Mouse (Mus musculus) layer of hippocampus, adult 9-11 months (tissue): Measurements from ENCODE around the gene Dnajc19.
"Not testable (repeated sequence)": the region's sequence is repeated elsewhere in the genome, so short reads cannot be mapped to it uniquely, and the experiment has no call there.

Source experiments
- DNase-seq: peaks from one replicate; pipeline ENCODE4 v3.0.0; 2022

The Dnajc19 gene

DNA sequence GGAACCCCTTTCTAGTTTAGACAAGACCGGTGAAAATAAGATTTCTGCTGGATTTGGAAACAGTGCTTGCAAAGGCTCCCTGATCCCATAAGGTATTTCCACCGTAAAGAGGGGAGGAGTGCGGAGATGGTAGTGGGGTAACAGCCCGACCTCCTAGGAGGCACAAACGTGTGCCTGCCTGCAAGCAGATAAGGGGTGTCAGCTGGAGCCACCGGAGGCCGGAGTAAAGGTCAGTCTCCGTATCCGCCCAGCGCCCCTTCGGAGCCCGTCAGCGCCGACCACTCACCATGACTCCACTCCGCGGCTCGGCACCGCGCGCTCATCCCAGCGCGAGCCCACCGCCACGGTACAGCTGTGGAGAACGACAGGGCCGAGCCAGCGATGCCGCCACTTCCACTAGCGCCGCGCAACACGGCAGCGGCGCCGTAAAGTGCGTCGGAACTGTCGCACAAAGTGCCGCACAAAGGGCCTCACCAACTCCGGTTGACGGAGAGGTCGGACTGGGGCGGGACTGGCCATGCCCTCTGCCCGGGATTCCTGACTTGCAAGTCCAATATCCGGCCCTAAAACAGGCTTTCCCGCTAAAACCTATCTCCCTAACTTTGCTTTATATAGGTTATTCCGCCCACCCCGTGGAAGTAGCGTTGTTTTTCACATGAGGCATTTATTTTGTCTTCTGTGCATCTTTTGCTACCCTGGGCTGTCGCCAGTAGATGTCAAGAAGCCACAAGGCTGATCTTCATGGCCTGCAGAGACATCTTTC is at the start of gene Dnajc19:
Dnajc19 (minus strand) TSS at position 422 of the 763 bp plus-strand sequence.
- peak; percentile 94 for DNase-seq

DNA sequence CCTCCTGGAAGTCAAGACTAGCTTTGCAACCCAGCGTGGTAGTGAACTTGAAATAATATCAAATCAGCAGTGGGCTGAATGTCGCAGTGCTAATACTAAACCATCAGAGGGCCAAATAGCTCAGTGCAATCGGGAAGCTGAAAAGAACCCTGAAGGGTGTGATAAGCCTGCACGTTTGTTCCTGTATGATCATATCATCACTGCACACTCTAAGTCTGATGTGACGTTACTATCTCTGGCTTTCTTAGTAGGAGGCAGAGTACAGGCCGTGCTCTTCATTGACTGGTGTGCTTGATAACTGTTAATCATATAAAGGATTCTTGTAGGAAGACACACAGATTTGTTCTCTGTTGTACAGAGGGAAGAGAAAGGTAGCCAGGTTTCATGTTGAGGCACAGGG is 48.8 kb upstream of the Dnajc19 start:
- no peak for DNase-seq

DNA sequence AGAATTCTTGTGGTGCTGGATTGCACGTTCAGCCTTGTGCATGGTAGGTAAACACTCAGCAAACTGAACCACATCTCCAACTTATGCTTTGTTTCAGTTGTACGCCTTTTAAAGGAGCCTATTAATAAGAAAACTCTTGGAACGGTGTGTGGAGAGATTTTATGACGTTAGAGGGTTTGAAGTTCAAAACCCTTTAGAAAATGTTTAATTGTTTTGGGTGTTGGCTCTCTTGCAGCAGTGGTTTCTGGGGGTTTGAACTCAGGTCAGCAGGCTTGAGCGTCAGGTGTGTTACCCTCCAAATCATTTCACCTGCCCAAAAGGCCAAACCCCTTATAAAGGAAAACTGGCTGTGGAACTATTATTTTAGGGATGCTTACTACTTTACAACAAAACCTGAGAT is 40.2 kb upstream of the Dnajc19 start:
- no peak for DNase-seq

DNA sequence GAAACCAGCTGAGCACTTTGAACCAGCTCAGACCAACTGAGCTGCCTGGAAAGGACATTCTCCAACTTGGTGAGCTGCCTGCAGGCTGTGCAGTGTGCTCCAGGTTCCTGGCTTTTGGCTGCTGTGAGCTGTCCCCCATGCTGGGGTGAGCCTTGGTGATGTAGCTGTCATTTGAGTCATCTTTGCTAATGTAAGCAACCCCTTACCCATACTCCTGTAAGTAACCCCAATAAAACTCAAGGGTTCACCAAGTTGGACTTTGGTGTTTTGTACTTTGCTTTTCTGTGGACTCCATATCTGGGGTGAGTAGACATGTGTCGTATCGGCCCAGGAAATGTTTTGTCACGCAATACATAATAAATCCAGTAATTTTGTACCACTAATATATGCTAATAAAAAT is 39.7 kb upstream of the Dnajc19 start:
- DNase-seq, result no peak

DNA sequence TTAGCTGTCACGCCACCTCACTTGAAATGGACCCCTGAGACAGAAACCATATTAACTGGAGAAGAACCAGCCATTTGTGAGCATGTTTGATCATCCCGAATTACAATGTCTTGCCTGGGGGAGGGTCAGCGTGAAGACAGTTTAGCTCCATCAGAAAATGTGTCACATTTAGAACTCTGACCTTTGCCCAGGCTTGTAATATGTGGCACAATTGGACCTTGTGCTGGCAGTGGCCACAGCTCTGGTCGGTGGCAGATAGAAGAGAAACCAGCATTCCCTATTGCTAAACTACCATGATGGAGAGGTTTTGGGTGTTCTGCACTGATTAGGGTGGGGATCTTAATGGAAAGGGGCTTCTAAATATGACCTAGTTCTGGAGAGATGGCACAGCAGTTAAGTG is 38.7 kb upstream of the Dnajc19 start:
- DNase-seq, result no peak

DNA sequence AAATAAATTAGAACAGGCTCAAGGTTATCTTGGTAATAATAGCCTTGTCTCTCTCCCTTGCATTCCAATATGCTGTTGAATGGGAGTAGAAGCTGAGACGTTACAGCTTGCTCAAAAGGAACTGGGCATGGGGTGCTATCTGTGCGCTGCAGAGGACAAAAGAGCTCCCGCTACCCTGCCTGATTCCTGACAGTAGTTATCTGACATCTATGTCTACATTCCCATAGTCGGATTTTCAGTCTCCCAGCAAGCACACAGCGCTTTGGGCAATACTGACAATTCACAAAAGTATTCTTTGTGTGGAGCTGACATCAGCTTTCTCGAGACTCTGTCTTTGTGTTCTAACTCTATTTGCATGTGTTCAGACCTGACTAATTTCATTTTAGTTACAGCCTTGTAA is 34.7 kb upstream of the Dnajc19 start:
- DNase-seq, result peak; percentile 42

DNA sequence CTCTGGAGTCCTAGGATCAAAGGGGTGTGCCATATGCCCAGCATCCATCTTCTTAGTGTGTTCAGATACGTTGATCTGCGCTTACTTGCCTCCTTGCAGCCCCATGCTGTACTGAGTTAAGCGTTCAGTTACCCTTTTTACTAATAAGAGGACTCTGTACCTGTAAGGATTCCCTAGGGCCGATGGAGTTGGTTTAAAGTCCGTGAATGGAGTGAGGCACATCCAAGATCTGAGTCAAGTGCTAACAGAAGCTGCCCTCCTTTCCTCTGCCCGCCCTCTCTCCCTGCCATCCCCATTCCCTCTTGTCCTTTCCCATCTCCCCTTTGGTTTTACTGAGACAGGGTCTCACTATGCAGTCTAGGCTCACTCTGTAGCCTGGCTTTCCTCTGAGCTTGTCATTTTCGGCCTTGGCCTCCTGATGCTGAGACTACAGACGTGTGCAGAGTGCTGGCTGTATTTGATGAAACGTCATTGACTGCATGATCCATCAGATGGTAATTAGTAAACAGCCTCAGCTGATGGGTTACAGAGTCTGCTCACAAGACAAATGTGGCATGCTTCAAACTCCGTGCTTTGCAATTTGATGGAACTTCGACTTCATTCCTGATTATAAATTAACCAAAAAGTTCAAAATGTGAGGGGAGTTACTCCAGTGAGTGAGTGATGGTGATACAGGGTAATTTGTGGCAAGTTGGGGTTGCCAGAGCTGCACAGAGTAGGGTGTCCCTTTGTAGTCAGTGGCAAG is 31.0 kb upstream of the Dnajc19 start:
- peak; percentile 7 for DNase-seq

DNA sequence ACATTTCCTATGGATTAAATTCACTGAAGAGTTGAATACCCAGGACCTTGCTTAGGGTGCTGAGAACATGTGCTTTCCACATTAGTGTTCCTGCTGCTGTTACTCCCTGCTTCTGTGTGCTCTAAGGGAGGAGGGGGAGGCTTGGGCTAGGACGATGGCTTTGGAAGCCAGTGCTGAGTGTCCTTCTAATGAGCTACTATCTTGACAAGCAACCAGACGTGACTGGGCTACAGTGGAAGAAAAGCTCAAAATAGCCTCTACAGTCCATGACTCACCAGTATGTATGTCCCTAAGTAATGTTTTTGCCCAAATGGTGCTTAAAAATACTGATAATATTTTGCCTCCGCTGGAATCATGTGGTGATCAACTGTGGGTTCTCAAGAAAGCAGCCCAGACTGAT is 26.5 kb upstream of the Dnajc19 start:
- DNase-seq, result no peak

DNA sequence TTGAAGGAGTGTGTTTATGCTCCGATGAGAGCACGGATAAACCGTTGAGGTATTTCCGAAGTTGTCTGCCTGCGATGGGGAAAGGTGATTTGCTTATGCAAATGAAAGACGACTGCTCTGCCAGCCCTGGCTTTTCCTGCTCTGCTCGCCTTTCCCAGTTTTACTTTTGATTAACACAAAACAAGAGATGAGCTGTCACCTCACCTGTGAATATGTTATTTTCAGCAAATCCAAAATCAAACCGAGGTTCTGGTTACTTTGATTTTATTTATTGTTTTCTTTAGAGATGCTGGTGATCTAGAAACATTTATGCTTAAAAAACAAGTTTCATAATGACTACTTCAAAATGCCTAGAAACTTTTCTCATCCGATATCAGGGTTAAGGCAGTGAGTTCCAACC is 25.3 kb upstream of the Dnajc19 start:
- DNase-seq, result no peak

DNA sequence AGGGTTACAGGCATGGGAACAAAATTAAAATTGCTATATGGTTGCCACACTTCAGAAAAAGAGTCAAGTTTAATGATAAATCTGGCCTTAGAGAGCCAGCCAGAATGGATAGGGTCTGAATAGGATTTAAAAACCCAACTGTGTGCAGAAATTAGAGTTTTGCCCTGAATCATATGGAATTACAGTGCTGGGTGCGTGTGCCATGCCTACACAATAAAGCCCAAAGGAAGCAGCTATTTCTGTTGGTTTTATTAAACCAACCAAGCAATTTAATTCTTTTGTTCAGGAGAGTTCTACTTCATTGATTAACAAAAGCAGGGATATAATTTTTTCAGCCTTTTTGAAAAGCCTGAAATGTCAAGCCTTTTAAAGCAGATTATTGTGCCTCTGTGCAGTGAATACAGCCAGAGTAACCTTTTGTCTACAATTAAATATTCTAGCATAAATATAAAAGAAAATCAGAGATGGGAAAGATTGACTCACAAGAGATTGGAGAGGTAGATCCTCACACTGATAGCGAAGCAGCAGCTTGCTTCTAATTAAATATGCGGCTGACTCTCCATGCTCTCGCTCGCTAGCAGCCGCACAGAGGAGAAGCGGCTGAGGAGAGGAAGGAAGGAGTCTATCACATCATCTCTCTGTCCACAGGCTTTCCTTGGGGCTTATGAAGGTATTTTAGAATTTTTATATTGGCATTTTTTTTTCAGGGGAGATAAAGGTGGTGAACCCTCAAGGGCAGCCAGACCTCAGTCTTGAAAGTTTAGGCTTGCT is 23.0 kb upstream of the Dnajc19 start:
- no peak for DNase-seq

DNA sequence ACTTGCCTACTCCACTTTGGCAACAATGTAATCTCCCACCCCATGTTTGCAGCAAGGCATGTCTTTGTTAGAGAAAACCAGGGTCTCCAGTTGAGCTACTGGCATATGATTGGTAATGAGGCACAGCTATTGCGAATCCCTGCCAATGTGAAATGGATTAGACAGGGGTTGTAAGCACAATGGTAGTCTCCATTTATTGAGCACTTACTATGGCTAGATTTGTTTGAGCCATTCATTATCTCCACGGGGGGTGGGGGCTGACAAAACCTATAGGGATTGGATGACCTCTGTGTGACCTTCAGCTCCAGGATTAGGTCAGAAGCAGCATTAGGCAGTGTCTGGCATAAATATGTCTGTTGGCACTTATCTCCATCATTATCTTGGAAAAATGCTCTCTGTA is 21.8 kb upstream of the Dnajc19 start:
- DNase-seq, result no peak

DNA sequence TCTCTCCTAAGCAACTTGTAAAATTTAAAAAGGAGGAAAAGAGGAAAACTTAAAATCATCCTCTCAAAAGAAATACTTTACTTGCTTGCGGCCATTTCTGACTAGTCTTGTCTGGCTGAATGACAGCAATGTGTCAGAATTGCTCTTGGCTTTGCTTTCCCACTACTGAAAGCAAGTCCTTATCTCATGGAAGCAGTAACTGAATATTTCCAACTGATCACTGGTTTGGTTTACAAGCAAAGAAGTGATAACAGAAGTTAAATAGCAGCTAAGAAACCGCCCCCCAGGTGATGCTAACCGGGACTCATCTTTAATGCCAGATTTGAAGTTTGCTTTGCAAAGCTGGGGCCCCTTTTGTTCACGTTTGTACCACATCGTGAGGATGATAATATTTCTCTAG is 2.5 kb upstream of the Dnajc19 start:
- DNase-seq, result no peak

DNA sequence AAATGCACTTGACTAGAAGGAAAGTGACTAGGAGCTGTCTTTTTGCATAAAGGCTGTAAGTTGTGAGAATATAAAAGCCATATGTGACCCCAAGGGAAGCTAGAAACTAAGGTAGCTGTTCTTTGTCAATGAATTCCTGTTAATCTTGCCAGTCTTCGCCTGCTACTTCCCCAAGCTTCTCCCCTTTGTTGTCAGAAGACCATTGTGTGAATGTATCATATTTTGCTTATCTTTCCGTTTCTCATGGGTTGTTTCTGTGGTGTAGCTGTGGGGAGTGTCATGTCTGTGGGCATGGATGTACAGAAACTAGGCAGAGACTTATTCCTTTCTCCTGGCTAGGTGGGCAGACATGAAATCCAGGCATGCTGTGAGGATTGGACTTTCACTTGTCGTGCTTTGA is 808 bp upstream of the Dnajc19 start:
- no peak for DNase-seq

DNA sequence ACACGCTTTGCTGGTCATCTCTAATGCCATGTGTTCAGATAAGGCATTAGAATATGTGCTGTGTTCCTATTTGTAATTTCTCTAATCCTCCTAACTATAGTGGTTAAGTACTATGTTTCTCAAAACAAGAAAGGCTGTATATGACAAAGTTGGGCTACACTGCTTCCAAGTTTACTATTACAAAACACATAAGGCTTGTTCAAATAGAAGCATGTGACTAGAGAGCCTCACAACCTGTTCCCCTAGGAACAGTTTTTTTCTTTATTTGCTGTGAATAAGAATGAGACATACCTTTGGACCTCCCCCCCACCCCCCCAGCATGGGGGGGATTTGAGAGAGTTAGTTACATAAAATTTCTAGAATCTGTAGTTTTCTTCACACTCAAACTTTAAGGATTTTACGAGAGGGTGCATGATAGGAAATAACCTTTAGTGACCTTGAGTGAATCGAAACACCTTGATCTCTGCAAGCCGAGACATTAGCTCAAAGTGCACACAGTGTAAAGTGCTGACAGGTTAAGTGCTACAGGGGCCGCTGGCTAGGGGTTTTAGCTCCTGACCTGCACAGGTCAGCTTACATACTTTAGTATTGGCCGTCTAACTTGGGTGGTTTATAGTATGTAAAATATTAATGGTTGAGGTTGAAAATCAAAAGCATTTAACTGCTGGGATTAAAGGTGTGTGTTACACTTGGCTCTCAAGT is 4.9 kb downstream of the Dnajc19 start:
- no peak for DNase-seq

DNA sequence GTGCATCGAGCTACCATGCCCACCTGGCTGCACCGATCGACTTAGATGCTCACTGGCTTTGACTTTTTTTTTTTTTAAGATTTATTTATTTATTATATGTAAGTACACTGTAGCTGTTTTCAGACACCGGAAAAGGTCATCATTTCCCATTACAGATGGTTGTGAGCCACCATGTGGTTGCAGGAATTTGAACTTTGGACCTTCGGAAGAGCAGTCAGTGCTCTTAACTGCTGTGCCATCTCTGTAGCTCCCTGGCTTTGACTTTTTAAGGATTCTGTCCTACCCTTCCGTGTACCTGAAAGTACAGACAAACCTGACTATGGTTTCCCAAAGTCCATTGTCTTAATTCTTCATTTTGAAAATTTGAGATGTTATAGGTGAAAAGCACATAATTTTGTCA is 8.4 kb downstream of the Dnajc19 start:
- DNase-seq, result no peak

DNA sequence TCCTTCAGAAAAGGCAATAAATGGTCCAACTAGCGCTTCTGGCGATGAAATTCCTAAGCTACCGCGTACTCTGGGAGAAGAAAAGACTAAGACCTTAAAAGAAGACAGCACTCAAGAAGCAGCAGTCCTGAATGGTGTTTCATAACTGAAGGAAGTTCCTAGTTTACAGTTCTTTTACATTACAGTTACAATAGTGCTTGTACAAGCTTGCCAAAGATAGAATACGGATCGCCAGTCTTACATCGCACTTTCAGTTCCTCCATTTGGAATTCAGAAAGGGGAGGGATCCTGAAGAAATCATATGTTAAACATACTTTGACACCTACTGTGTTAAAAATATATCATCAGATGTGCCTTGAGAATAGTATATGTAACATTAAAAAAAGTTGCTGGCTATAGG is 12.2 kb downstream of the Dnajc19 start:
- not testable (repeated sequence) for DNase-seq

DNA sequence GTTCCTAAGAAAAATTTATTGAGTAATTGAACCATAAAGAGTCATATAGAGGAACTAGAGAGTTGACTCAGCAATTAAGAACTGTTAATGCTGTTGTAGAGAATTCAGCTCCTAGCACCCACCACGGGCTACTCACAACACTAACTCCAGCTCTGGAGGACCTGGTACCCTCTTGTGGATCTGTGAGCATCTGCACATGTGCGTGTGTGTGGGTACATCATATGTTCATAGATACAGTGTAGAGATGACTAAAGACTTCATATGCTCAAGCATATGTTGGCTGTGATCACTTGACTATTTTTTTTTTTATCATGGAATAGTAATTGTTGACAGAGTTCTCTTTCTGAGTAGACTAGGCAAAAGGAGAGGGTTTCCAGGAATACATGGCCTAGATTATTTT is 18.8 kb downstream of the Dnajc19 start:
- DNase-seq, result peak; percentile 44

DNA sequence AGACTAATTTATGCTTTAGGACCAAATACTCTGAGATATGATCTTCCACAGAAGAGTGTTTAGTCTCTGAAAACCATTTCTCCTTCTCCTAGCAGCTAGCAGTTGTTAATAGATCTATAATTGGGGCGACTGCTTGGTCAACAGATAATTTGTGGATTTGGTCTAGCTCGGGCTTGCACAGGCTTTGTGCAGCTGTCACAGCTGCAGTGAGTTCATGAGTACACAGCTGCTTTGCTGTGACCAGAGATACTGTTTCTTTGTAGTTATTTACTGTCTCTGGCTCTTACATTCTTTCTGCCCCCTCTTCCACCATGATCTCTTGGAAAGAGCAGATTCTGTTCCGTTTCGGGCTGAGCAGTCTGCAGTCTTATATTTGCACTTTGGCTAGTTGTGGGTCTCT is 39.1 kb downstream of the Dnajc19 start:
- no peak for DNase-seq

DNA sequence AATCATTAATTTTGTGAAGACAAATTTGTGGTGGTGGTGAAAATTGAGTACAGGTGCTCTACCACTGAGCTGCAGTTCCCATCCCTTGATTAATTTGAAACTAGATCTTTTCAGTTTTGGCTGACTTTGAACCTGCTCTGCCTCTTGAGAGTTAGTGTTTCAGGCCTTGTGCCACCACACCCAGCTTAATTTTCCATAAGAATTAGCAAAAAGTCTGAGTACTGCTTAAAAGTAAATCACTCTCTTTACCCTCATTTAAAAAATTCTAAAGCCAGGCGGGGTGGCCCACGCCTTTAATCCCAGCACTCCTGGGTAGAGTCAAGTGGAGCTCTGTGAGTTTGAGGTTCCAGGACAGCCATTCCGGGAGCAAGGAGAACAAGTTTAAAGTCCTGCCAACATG is 45.4 kb downstream of the Dnajc19 start:
- no peak for DNase-seq

DNA sequence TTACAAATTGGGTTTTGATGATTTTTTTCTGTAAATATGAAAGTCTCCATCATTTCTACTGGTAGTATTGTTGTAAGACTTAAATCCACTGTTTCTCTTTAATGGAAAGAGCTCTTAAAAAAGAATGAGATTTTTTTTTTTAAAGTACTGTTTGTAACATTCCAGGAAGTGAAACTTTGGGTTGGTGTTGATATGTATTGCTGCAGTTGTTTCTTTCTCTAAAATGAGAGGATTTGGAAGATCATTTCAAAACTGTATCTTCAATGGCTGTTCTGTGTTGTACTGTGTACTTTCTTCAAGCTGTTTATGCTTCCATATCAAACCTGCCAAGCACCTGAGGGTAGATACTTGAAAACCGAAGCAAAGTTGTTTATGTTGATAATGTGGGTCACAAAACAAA is 46.3 kb downstream of the Dnajc19 start:
- DNase-seq, result no peak

DNA sequence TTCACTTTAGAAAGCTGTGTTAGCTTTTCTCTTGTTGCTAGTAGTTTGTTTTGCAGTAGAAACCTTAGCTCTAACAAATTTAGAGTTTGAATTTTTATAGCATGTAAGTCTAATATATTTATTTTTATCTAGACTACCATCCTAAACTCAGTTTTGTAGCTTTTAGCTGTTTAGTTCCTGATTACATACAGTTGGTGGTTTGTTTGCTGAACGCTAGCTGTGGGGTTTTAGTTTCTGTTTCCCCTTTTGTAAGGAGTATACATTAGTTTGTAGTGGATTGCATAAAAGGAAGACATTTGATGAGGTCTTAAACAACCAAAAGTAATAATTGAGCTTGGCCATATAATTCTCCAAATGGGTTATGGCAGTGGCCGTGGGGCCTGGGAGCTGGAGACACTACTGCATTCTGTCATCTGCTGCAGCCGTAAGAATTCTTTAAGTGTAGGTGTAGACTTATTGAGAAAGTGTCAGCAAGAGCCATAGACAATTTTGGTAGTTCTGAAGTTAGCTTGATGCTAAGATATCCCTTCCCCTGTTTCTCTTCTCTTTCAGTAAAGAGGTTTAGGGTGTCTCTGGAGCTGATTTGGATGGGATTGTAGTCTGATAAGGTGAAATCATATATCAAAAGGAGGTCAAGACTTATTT is 47.3 kb downstream of the Dnajc19 start:
- DNase-seq, result no peak

DNA sequence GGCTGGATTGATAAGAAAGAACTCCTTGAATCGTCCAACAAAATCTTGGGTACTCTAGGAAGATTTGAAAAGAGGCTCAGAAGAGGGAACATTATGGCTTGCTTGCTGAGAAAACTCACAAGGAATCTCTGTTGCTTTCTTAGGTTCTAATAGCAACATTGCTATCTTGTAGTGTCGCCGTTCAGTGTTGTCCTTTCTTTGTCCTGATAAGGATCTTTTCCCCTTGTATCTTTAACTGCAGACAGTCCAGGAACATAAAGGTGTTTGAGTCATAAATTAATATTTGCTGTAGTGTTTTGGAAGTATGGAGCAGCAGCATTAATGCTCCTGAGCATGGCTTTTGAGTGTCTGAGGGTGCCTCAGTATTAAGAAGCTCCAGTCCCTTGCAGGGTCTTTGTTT is 50.5 kb downstream of the Dnajc19 start:
- no peak for DNase-seq

DNA sequence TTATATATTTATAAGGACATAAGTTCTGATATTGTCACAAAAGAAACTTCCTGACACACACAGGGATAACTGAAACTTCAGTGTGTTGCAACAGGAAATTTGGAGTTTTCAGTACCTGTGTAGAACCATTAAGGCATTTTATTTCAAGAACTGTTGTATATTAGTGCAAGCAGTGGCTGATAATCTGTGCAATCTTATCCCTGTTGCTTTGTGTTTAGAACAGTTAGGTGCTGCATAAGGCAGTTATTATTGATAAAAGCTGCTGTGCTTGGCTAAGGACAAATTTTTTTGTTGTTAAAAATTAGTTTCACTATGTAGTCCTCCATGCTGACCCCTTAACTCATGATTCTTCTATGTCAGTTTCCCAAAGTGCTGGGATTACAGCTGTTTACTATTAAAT is 52.2 kb downstream of the Dnajc19 start:
- DNase-seq, result no peak
